ENCODE assay signal across 9 mouse cellular contexts in the genomic region with DNA sequence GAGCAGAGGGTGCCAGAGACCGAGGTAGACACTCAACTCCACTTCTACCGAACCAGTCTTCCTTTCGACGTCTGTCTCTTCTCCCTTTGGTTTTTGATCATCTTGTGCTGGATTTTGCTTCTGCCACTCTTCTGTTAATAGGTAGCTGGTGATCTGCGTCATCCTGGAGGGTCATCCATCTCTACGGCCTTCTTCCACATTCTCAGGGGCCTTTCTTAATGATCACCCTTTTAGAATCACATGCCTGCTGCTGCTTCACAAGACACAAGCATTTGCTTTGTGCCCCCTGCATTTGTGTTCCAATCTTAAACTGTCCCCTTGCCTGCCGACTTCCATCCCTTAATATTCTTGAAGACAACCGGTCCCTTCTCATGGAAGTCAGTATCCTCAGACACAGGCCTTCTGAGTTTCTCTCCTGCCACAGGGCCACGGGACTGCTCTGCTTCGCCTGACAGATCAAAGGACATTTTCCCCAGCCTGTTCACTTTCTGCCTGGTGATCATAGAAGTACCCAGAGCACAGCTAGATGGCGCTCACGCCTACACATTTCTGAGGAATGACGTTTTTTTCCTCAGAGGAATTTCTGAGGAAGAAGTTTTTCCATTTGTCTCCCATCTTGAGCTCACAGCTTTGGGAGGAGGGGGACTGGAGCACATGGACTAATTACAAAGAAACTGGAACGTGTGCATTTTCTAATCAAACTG.
DNase-seq lines count a peak whose midpoint lies in the region; ATAC-seq and TF ChIP-seq lines count a peak whose summit lies in the region.
"Had no signal": no experiment of that assay in that cellular context is flagged by ENCODE, and none has a peak within 500 bp of the region (broad histone marks: within the 10 kb centered on the region; RNA-seq: fewer than 3 reads in every experiment).

No protein-coding gene starts in this region.

- H3K4me1 ChIP-seq in neural tube, embryonic 15.5 days, result peaks cover 7% of the 10 kb centered on the region; the same call in 1 of the 2 replicates
- 0 out of 2 replicates have a peak, but pooled peaks cover 3% of the 10 kb centered on the region for H3K4me1 ChIP-seq in forebrain, embryonic 13.5 days

- no peak overlapping the region for H3K4me2 ChIP-seq in neural tube, embryonic 15.5 days
- no peak overlapping the region for H3K4me2 ChIP-seq in forebrain, embryonic 13.5 days
- H3K4me2 ChIP-seq in myocyte (ENCODE audit: low read depth), result peak overlapping the region; percentile 37

- intact Hi-C loops in heart, postnatal 10 days (cut with DNase I), result loop anchor here (1.0 to 2.0 kb wide), 2 partner anchors 182 to 190 kb away; no protein-coding TSS in a partner anchor

- H3K36me3 ChIP-seq in neural tube, embryonic 15.5 days, result no peaks in the 10 kb centered on the region
- no peaks in the 10 kb centered on the region for H3K36me3 ChIP-seq in forebrain, embryonic 13.5 days (ENCODE audit: poor library complexity, severe bottlenecking)
- H3K36me3 ChIP-seq in myocyte (ENCODE audit: control insufficient read depth, insufficient read depth), result no peaks in the 10 kb centered on the region

- no peak overlapping the region for H3K27ac ChIP-seq in neural tube, embryonic 15.5 days (replicated peaks)
- H3K27ac ChIP-seq in forebrain, embryonic 13.5 days, result no peak overlapping the region
- H3K27ac ChIP-seq: macrophage had no signal

- TF ChIP-seq POLR2A in myocyte (IDR thresholded peaks at IDR 0.05; ENCODE audit: insufficient read length, low read depth), result no peak

- no peak overlapping the region for H3K9ac ChIP-seq in neural tube, embryonic 15.5 days (replicated peaks)
- no peak overlapping the region for H3K9ac ChIP-seq in forebrain, embryonic 13.5 days

- H3K4me3 ChIP-seq in neural tube, embryonic 15.5 days (replicated peaks), result no peak overlapping the region
- H3K4me3 ChIP-seq in forebrain, embryonic 13.5 days, result no peak overlapping the region
- H3K4me3 ChIP-seq in myocyte, result no peak overlapping the region

- H3K79me2 ChIP-seq in myocyte (ENCODE audit: control insufficient read depth, insufficient read depth), result no peaks in the 10 kb centered on the region

- no peaks in the 10 kb centered on the region for H3K9me3 ChIP-seq in neural tube, embryonic 15.5 days (replicated peaks)
- H3K9me3 ChIP-seq in forebrain, embryonic 13.5 days (replicated peaks), result no peaks in the 10 kb centered on the region

- 32% methylated on average over 14 of the region's 14 CpGs for WGBS in neural tube, embryonic 15.5 days
- WGBS in forebrain, embryonic 13.5 days, result 25% methylated on average over 14 of the region's 14 CpGs
- WGBS in large intestine, adult 2 months, result 31% methylated on average over 14 of the region's 14 CpGs

- ATAC-seq in neural tube, embryonic 15.5 days (ENCODE audit: low FRiP score), result no peak
- ATAC-seq in forebrain, embryonic 13.5 days, result peak; percentile 71; the same call in 1 of the 2 replicates

- no peak overlapping the region for H3ac ChIP-seq in myocyte (ENCODE audit: control insufficient read depth, insufficient read length)

- peaks cover 21% of the 10 kb centered on the region; the same call in 1 of the 2 replicates for H3K27me3 ChIP-seq in neural tube, embryonic 15.5 days (replicated peaks)
- peaks cover 75% of the 10 kb centered on the region for H3K27me3 ChIP-seq in forebrain, embryonic 13.5 days
- H3K27me3 ChIP-seq in myocyte (ENCODE audit: control insufficient read depth, insufficient read depth, insufficient read length), result no peaks in the 10 kb centered on the region

- peak; percentile 72 for DNase-seq in neural tube, embryonic 10.5 days (ENCODE audit: extremely low spot score, low spot score)
- DNase-seq in brain, embryonic 18.5 days (ENCODE audit: low read depth, low spot score), result peak; percentile 36
- DNase-seq in heart, postnatal 10 days, result peak; percentile 70 to 77
- peak; percentile 39 for DNase-seq in large intestine, adult 2 months (ENCODE audit: low read depth, low spot score)
- DNase-seq in thymus, postnatal 36 days, result peak; percentile 17 to 23

TF ChIP-seq in myocyte, 11 proteins besides CTCF, POLR2A, EP300 and RAD21:
- no peak for TF ChIP-seq E2F4 (IDR thresholded peaks at IDR 0.05; ENCODE audit: insufficient read depth)
- no peak for TF ChIP-seq MYOG (IDR thresholded peaks at IDR 0.05; ENCODE audit: control insufficient read depth in 1 of 3, insufficient read depth in 1 of 3, insufficient read length in 2 of 3, low read depth in 2 of 3)

Comparison
In these comparisons a context has a peak if more than half of its experiments do, and no peak if none do; other contexts are left out.
1. DNase-seq: peak in every context shown above with its lines; median percentile 74 in heart, postnatal 10 days; 72 in neural tube, embryonic 10.5 days; 39 in large intestine, adult 2 months; 36 in brain, embryonic 18.5 days; 20 in thymus, postnatal 36 days.